Mouse (Mus musculus) adrenal gland, adult 18-20 months (tissue): ENCODE results near the gene Sorcs2. TPM values are rescaled to one million over a fixed set of nuclear protein-coding genes. Genes with fewer than 3 reads are reported as not detected.

Experiments
- DNase-seq, 2 experiments: peaks; one replicate each; pipeline ENCODE4 v3.0.0; 2021 to 2022; ENCODE audit warnings: low spot score in 2 of 2
- total RNA-seq, 2 experiments: library from RNA; stranded (reverse); gene quantifications; 1 replicate in 1 of 2; 2 replicates in 1 of 2; pipeline ENCODE4 v1.2.3; 2021

The Sorcs2 gene
- total RNA-seq, 2 experiments from 2014 or later, result 14.2 to 30.4 TPM

- DNase-seq, result peak in 1 of 2 experiments; percentile 9
Measured at GRCm38 (mm10) chr5:36139766-36140165, 258.2 kb downstream of the Sorcs2 start.

DNA sequence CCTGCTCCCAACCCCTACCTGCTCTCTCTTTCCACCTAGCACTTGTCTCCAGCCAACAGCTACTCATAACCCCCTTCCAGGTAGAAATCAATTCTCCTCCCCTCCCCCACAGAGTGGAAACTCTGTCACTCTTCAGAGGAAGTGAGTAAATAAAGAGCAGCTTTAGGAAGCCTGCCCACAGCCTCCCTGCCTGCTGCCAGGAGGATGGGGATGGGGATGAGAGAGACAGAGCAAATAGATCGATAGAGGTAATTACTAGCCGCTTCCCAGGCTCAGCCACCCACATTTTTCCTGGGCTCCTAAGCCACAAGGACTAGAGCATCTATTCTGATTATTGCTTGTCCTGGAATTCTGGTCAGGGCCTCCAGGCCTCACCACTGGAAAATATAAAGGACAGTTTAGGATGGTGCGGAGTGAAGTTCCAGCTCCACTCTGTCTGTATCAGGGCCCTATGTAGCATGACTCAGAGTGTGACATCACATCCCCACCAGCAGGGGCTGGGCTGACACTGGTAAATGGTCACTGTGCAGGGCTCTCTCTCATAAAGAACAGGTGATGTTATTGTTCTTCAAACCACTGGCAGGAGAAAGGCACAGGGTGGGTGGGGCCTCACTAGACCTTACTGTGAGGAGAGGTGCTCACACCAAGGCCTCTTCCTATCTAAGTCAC lies 261.9 kb downstream of the Sorcs2 start:
- DNase-seq, result no peak

DNA sequence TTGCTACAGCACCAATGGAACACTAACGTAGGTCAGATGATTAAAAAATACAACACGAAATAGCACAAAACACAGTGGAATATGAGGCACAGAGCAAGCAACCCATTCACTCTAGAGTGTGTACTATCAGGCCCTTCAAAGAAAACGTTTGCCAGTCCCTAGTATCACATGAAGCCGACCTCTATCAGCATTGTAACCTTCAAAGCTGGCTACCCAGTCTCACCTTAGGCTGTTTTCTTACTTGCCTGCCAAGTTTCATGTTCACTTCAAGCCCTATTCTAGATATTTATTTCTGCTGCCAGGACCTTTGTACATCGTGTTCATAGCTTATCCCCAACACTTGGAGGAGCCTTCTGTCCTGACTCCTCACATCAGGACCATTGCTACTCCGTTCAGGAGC lies 263.6 kb downstream of the Sorcs2 start:
- no peak for DNase-seq

- no peak for DNase-seq
Measured at GRCm38 (mm10) chr5:36133893-36134292, 264.0 kb downstream of the Sorcs2 start.

GRCm38 (mm10) chr5:36130393-36131011 lies 267.4 kb downstream of the Sorcs2 start:
- no peak for DNase-seq

DNA sequence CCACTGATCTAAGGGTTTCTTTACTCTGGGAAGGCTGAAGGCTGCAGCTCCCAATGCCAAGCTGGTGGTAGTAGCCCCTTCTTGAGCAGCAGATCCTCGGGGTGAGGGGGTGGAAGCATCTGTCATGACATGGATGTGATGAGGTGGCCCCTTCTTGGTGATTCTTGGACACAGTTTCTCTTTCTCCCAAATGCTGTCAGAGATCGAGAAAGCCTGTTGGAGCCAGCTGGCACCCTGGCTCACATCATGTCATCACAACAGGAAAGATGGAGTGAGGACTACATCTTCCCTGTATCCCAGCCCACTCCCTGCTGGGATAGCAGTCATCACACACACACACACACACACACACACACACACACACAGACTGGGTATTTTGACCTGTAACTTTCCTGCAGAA lies 268.3 kb downstream of the Sorcs2 start:
- no peak for DNase-seq

GRCm38 (mm10) chr5:36128513-36128912 lies 269.4 kb downstream of the Sorcs2 start:
- DNase-seq, result no peak

DNA sequence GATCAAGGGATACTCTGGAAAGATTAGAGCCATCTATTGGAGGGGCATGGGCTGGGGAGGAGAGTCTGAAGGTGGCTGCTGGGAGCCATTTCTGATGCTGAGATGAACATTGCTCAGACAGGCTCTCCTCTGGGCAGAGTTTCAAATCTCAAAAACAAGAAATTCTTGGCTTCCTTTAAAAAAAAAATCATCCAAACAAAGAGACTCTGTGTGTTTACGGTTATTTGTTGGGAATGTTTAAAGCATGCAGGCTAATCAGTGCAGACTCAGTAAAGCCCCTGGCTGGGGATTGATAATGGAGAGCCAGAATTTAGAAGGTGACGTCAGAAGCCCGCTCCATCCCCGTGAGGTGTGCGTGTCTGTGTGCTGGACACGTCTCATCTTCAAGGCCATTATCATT lies 272.9 kb downstream of the Sorcs2 start:
- DNase-seq, result no peak

- DNase-seq, result no peak
Measured at GRCm38 (mm10) chr5:36122987-36123386, 275.0 kb downstream of the Sorcs2 start.

GRCm38 (mm10) chr5:36120931-36121341 lies 277.0 kb downstream of the Sorcs2 start:
- DNase-seq, result no peak

DNA sequence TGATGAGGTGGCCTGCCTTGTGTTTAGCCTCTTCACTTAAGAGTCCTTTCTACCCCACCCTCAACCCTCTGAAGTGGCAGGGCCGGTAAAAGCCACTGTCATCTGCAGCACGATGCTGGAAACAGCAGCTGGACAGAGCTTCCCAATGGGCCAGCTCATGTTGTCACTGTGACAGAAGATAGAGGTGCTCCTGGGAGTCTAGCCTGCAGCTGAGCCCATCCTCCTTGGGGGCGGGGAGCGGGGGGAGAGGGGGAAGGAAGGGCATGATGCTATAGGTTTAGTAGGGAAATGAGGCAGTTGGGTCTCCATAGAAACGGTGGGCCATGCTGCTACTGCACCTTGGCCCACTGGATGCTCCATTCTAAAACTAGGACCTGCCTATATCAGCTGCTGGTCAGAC lies 279.9 kb downstream of the Sorcs2 start:
- no peak for DNase-seq

DNA sequence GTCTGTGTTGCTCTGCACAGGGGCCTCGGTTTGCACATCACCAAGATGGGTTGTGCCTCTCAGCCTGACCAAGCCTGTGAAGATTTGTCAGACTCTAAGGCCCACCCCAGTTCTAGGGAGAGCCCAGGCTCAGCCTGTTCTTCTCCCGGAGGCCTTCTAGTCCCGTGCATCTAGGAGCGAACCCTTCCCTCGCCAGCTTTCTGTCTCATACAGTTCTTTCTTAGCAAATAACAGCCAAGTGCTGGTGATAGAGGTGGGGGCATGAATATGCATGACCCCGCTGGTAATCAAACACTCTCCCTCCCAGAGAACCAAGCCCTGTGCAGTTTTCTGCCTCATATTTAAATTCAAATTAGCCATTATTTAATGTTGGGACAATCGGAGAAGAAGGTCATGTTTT lies 282.4 kb downstream of the Sorcs2 start:
- DNase-seq, result no peak

GRCm38 (mm10) chr5:36113696-36114095 lies 284.2 kb downstream of the Sorcs2 start:
- DNase-seq, result no peak

DNA sequence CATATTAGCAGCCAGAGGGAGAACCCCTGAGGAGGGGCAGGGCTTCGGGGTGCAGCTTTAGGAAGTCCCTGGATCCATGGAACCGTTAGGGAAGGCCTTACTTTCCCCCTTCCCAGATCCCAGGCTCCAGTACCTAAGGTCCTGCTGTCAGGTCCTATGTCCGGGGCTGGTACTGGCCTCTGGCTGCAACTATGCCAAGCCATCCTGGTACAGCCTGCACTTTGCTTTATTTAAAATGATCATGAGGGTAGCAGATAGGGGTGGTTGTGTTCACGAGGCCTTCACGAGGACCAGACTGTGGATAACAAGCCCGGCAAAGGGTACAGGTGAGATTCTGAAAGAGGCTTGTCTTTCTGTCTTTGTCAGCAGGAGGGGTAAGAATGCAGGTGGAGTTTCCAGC lies 285.2 kb downstream of the Sorcs2 start:
- no peak for DNase-seq

DNA sequence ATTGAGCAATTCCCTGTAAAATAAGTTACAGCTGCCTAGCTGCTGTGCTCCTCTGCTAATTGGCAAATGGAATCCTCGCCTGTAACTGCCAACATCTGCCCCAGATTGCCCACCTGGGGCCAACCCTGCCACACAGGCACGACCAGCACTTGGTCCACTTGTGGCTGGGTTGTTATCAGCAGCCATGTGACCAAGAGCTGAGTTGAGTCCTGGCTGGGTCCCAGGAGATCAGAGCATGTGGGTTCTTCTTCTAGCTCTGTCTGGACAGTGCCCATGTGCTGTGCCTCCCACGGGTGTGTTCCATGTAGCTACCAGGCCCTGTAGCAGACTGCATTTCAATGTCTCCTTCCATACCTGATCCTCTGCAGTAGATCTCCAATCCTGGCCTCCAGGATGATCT lies 286.4 kb downstream of the Sorcs2 start:
- DNase-seq, result no peak

DNA sequence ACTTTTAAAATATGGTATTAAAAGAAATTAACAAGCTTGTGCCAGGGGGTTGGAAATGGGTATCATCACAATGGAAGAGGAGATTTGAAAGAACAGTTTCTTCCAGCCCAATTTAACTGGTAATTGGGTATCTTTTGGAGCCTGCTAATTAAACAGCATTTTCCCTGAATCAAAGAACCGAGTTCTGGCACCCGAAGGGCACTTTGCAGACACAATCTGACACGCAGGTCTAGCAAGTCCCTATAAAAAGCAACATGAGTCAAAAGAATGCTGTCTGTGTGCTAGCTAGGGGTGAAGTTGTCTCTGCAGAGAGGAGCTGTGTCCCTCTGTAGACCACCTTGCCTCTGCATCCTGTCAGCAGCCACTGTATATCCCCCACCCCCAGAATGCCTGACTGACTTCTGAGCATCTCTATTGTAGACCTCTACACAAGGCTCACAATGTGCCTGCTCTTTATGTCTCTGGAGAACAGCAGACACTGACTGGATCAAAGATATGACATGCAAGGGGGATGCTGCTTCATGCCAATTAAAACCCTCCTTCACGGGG lies 289.5 kb downstream of the Sorcs2 start:
- DNase-seq, result no peak

GRCm38 (mm10) chr5:36103483-36103882 lies 294.5 kb downstream of the Sorcs2 start:
- no peak for DNase-seq

DNA sequence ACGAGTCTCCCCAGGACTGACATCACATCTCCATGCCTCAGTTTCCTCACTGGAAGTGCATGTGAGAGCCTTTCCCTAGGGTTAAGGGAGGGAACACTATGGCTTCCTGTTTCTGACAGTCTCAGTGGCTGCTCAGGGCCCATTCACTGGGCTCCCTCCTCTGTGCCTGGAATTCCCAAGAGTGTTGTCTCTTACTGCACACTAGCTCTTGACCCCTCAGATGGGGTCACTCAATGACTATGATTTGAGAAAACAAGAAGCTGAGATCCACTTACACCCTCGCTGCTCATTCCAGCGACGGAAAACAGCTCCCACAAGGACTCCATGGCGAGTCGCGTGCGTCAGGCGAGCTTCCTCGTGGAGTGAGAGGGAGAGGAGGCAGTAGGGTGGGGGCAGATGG lies 296.8 kb downstream of the Sorcs2 start:
- DNase-seq, result no peak

GRCm38 (mm10) chr5:36100488-36100887 lies 297.5 kb downstream of the Sorcs2 start:
- DNase-seq, result no peak

DNA sequence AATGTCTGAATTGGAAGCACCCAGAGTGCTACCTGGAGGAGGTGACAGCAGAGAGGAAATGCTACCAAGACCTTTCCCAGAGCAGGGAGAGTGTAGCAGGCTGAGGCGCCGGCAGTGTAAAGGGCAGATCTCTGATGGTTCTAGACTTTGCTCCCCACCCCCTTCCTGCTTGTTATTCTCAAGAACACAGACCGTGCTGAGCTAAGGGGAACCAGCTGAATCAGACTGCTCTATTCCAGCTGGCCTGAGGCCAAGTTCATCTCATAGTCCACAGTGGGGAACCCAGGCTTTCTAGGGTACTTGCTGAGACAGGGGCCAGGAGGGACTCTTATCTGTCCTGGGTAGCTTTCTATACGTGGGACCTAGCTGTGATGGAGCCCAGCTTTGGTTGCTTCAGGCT lies 298.3 kb downstream of the Sorcs2 start:
- DNase-seq, result peak in 1 of 2 experiments; percentile 10

GRCm38 (mm10) chr5:36096046-36096445 lies 301.9 kb downstream of the Sorcs2 start:
- no peak for DNase-seq

GRCm38 (mm10) chr5:36090036-36090435 lies 307.9 kb downstream of the Sorcs2 start:
- DNase-seq, result no peak

DNA sequence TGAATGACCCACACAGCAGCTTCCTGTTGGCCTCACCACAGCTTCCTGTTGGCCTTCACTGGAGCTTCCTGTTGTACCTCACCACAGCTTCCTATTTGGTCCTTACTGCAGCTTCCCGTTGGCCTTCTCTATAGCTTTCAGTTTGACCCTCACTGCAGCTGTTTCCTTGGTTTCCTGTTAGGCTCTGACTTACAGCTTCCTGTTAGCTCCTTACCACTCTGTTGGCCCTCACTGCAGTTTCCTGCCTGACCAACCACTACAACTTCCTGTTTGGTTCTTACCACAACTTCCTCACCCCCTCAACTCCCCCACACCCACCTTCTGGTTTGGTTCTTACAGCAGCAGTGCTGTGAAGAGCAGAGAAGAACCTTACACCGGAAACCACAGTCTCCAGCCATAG lies 308.7 kb downstream of the Sorcs2 start:
- DNase-seq, result no peak
